Mouse (Mus musculus) lung, postnatal 0 days (tissue): ENCODE data around the gene Dop1b.
A peak's percentile ranks its signal among the peaks of the same experiment; 100 is the strongest.

ENCODE experiments used
- CTCF ChIP-seq: IDR thresholded peaks from 2 replicates; pipeline ENCODE4 v1.5.1; 2016; ENCODE audit warnings: antibody characterized with exemption, mild to moderate bottlenecking
- EP300 ChIP-seq: IDR thresholded peaks from 2 replicates; pipeline ENCODE4 v1.6.1; 2016; ENCODE audit warnings: antibody characterized with exemption, mild to moderate bottlenecking, control low read depth

GRCm38 (mm10) chr16:93831627-93832395 is 120.1 kb downstream of the Dop1b start, which contains the start of gene Morc3:
- TF ChIP-seq CTCF (peak; percentile 29; the same call in 1 of the 2 replicates), EP300 (no peak)
